Mouse (Mus musculus): ENCODE measurements at regions not wholly inside any gene's neighbourhood (a gene's known extent, or its start where the extent isn't known, plus 50 kb on each side); places are given as distances from the start of the nearest gene placed in this dataset.

DNA sequence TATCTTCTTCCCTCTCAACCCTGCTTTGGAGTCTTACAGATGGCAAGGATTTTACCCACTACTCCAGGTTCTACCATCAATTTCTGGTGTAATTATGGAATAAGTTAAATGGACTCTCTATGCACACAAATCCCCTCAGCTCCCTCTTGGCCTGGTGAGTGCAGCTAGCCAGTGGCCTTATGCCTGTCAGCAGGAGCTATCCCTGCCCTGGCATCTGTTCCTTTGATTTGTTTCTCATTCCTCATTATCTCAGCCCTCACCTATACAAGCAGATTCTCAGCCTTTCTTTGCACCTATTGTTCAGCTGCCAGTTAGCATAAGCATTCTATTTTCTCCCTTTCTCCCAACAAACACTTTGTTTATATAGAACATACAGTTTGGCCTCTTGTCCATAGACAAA is 150.3 kb downstream of the Rnf152 start:
- DNase-seq (ENCODE audit: low spot score), result no peak

DNA sequence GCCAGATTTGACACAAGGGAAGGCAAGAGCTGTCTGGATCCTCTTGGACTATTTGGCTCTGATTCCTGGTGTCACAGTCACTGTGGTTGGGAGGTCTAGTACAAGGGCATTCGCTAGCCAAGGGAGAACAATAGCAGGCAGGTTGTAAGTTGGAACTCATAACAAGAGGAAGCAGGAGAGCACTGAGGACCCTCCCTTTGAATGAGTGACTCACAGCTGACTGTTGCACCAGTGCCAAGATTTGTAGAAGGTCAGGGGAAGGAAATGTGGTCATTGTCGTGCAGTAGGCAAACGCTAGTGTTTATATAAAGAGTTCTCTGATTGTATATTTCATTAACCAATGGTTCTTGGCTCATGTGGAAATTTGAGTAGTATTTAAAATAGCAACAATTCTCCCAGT is 157.2 kb downstream of the Rnf152 start:
- no peak for DNase-seq (ENCODE audit: low spot score)

DNA sequence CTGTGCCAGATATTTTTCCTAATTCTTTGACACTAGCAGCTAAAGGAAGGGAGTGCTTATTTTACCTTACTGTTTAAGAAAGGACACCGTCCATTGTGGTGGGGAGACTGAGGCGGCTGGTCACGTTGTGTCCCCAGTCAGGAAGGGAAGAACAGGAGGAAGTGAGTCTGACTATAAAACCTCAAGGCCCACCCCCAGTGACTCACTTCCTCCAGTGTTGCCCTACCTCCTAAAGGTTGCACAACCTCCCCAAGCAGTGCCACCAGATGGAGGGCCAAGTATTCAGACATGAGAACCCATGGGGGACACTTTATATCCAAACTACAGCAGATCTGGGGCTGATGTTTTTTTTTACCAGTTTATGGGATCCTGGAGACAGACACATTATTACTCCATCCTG is 165.4 kb downstream of the Rnf152 start:
- no peak for DNase-seq (ENCODE audit: low spot score)

DNA sequence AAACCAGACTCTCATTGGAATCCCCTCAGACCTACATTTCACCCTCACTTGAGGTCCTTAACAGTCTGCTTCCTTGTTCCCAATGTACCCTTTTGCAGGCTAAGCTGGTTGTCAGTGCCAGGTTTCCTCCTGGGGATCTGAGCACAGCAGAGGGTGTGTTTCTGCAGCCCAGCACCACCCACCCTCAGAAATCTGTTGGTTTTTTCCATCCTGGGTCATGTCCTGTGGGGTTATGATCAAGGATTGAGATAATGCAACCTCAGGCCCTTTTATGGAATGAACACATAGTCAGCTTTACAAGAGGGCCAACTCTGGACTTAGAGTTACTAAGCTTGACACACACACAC is 167.6 kb downstream of the Rnf152 start:
- DNase-seq (ENCODE audit: low spot score), result no peak

DNA sequence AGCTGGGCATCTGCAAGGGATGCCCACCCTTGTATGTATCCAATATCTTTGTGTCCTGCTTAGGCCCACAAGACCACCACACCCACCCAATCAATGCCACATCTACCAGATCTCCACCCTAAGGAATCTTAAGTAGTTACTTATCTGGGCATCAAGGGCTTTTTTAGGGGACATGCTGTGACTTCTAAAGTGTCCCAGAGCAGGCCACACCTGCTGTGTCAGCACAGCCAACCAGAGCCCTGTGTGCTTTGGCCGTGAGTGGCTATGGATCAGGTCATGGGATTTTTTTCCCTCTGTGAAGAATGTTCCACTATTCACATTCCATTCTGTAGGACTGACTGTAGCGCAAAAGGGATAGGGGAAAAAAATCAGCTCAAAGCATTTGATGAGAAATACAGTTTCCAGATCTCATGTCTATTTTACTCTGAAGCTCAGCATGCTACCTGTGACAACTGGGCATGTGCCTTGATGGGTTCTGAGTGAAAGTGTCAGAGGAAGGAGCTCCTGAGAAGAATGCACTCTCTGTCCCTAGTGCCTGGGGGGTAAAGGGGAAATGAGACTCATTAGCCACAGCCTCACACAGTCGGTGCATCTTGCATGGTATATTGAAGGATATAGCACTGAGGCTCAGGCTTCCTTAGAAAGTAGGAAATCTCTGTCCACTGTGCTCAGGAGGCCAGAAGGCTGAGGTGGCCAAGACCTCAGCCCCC is 168.1 kb downstream of the Rnf152 start:
- no peak for DNase-seq (ENCODE audit: low spot score)

DNA sequence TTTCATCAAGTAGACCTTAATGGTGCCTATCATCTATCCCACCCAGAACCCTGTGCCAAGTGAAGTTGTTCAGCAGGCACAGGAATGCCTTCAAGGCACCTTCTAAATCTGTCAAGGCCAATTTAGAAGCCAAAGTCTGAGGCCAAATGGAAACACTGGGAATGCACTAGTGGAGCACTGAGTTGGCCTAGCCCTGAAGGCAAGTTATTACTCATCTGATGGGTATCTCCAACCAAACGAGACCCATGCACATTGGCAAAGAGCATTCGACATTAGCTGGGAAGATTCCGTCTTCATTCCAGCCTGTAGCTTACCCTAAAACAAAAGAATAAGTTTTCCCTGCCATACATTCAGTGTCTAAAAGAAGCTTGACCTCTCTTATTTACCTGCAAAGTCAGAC is 172.0 kb downstream of the Rnf152 start:
- DNase-seq (ENCODE audit: low spot score), result no peak

DNA sequence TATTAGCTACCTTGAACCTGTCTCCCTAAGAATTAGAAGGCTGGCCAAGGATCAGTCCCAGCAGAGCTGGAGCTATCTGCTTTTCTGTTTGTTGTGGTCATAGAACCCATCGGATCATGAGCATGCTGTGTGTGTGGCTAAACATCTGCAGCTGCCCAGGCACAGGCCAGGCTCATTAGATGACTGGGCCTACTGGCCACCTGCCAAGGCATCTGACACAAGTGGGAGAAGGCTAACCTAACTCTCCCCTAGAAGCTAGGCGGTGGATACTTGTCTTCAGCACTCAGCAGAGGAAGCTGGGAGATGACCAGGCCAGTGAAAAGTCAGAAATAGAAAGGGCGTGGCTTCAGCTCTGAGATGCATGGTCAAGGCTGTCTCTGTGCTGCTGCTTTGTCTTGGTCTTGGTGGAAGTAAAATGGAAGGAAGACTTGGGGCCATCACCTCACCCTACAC is 177.1 kb downstream of the Rnf152 start:
- DNase-seq (ENCODE audit: low spot score), result no peak

DNA sequence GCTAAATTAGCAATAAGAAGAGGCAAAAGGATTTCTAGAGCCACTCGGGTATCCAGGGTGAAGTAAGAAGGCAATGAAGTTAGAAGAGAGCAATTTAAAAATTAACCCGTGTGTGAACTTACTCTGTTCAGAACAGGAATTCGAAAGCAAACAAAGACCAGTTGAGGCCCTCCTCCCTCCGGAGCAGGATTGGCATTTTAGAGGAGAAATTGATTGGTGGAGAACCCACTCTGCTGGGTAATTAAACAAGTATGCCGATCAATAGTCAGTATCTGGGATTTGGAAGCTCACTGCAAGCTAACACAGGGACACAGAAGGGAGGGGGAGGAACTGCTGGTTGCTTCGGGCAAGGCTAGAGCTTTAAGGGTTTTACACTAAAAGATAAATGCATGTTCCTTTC is 177.7 kb downstream of the Rnf152 start:
- peak; percentile 19 for DNase-seq (ENCODE audit: low spot score)

DNA sequence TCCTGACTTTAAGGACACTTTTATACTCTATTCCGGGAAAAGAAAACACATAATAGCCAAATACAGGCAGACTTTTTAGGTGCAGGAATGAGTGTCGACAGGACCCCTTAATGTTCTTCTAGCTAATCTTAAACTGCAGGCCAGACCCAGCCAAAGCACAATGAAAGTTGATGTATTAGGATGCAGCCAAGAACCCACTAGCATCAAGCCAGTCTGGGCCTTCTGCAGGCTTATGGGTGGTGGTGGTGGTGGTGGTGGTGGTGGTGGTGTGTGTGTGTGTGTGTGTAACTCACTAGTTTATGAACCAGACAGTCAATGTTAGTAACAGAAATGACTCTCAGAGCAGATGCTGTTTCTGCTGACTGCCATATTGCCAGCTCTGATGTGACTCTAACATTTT is 178.6 kb downstream of the Rnf152 start:
- no peak for DNase-seq (ENCODE audit: low spot score)

DNA sequence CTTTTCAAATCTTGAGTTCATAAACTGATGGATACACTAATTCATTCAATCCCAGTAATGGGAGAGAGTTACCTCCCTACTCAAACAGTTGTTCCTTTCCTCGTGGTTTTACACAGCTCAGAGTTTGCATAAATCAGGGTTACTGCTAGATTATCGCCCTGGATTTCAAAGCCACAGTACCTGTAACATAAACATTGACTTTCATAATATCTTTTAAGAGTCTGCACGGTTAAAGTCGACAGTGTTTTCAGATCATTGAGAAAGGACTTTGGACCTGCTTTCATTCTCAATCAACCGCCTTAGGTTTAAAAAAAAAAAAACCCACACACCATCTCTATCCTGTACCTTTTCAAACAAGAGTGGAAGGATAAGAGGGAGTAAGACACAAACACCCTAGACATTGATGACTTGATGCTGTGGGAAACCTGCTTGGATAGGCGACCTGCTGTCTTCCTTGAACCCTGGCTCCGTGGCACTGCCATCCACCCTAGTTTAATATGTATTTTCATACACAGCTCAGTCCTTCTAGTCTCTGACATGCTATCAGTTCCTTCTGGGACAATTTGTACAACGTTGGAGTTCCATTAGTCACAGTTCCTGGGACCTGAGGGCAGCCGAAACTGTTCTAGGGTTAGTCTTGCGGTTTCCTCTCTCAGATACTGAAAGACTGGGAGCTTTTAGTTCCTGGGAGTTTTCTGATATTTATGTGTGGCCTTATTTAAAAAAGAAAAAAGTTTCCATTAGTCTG is 179.3 kb downstream of the Rnf152 start:
- DNase-seq (ENCODE audit: low spot score), result no peak

DNA sequence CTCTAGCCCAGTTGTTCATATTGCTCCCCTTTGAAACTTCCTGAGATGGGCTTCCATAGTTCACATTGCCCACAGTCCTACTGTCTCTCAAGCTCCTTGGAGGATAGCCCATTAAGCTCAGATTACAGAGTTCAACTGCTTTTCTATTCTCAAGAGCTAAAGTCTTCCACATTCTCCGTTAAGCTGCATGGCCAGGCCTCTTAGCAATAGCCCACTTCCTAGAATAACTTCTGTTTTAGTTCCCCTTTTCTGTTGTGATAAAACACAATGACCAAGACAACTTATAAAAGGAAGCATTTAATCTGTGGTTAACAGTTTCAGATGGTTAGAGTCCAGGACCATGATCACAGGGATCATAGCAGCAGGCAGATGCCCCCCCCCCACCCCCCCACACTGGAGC is 185.5 kb downstream of the Rnf152 start:
- DNase-seq (ENCODE audit: low spot score), result no peak

DNA sequence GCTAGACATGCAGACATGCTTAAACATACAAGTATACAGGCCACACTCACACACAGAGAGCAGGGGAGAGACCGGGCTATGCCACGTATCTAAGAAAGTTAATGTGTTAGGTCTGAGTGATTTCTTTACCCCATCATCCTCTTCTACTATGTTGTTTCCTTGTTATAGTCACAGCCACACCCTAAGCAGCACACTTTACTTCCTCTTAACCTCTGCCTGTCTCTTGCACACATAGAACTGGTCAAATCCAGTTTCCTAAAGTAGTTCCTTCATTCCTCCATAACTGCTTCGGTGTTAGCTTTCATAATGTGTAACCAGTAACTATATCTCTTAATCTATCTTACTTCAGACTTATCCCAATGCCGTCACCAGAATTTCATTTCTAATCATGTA is 186.4 kb downstream of the Rnf152 start:
- DNase-seq (ENCODE audit: low spot score), result no peak

DNA sequence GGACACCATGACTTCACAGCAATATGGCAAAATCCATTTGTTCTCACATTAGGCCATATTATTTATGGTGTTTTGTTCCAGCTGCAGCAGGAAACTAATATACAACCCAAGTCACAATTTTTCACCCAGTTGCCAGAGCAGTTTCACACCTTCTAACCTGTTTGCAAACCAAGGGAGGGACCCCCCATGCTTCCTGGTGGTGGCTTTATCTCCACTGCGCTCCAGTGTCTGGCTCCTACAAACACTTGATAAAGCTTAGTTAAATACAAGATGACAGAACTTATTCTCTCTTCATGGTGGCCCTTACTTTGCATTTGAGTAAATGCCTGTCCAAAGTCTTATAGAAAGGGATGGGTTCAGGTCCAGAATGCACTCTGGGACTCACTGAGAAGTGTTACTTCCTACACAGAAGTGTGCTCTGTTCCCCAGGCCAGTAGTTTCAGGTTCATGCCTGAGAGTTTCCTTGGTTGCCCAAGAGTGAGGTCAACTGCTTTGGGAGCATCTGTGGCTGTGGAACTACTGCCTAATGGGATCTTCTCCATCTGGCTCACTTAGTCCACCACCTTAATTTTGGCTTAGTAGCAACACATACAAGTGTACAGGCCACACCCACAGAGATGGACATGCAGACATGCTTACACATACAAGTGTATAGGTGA is 186.9 kb downstream of the Rnf152 start:
- DNase-seq (ENCODE audit: low spot score), result no peak

DNA sequence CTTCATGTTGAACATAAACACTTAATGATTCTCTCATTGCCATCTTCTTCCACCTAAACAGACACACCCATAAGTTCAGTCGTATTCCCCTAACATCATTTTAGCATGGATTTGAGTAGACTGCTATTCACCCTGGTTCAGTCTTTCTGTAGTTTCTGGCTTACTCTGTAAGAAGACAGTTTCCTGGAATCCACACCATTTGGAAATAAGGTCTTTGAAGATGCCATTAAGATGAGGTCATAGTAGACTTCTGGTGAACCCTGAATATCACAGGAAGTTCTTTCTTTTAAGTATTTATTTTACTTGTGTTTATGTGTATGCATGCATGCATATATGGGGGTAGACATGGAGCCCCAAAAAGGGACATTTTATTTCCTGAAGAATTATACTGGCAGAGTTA is 187.7 kb downstream of the Rnf152 start:
- no peak for DNase-seq (ENCODE audit: low spot score)

DNA sequence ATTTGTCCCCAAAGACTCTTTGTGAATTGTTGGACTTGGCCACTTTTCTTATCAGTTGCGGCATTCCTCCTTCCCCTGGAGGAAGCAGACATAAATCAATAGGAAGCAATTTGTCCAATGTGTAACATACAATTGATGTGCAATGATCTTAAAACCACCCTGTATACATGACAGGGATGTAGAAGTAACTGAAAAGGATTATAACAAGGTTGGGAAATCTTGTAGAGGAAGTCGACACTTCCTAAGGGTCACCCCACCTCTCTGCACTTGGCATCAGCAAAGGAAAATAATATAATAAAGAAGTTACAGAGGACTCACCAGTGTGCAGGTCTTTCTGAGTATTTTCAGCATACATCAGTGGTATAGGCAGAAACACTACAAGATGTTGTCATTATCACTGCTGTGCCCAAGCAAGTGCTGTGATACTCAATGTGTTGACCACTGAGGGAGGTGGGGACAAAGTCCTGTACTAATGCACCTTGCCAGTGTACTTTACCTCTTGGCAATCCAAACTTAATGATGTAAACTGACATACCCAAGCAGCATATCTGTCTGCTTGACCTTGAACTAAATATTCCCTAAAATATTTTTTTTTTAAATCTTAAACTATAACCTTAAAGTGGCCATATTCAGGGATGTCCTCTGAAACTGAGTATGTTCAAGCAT is 198.9 kb downstream of the Rnf152 start:
- no peak for DNase-seq (ENCODE audit: low spot score)

DNA sequence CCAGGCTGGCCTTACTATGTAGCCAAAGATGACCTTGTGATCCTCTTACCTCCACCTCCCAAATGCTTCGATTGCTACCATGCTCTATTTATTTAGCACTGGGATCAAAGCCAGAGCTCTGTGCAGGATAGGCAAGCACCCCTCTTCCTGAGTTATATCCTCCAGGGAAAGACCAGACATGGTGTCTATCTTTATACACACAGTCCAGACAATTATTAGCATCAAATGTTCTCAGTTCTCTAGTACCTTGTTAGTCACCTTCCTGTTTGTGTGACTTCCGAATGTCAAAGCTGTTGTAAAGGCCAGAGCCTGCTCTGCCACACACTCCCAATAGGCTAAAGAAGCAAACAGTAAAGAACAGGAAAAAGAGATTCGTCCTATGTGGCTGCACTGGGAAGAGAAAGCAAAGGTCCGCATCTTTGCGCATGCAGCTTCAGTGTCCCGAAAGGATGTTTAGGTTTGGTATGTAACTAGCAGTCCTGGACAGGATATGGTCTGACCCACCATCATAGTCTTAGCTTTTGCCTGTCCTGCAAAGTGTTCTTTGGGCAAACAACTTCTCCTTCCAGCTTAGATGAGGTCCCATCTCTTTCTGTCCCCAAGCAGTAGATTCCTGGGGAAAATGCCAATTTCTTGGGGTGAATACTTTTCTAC is 204.2 kb downstream of the Rnf152 start:
- DNase-seq (ENCODE audit: low spot score), result no peak

DNA sequence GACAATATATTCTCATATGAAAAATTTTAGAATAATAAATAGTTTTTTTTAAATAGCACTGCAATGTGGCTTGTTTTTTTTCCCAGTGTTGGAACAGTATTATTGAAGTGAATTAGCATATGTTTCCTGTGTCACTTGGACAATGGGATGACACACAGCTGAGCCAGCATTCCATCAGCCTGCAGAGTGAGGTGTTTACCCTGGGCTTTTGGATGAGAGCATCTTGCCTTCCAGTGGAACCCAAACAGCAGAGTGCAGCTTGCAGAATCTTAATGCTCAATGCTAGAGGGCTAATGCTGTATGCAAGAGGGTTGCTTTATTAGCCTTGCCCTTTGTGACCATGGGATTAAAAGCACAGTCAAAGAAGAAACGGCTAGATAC is 205.1 kb downstream of the Rnf152 start:
- DNase-seq (ENCODE audit: low spot score), result no peak

DNA sequence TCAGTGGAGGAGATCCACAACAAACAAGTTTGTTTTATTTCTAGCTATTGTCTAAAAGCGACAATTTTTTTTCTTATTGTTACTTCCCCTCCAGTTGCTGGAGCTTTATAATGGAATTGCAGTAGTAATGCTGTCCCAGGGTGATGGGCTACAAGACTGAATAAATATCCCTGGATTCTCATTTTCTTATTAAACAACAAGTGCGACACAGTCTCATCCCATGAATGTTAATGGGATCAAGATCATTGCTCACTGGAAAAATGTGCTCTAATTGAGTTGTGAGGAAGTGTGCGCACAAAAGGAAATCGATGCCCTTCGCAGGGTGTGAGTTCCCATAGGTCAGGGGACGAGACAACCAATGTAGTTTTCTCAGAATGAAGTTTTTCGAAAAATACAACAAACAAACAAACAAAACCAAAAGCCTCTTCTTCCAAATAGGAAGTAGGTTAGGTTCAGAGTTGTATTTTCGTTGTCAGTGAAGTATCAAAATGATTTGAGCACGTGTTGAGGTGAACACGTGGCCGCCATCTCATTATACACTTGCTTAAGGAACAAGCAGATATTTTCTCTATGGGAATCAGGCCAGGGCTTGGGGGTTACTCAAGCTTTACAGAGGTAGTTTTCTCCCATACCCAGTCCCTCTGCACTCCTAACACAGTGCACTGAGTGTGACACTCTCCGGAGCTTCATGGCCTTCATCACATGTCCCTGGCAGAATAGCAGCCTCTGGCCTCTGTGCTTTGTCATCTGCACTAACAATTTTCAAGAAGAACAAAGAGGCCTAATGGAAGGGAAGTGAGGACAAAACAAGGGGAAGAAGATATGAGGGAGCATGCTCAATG is 205.7 kb downstream of the Rnf152 start:
- no peak for DNase-seq (ENCODE audit: low spot score)

DNA sequence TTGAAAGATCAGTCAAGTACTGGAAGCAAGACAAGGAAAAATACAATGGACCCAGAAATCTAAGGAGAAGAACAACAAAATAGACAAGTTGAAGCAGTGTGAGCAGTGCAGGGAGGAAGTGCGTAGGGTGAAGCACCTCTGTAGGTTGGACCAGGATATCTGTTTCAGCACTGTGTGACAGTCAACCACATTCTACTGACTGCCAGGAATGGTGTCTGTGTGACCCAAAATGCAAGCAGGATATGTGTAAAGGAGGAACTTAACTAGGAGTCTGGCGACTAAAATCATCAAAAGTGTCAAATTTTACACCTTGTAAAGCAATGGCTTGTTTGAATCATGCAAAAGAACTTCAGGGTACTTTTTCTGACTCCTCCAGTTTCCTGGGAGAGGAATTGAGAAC is 207.7 kb downstream of the Rnf152 start:
- no peak for DNase-seq (ENCODE audit: low spot score)

DNA sequence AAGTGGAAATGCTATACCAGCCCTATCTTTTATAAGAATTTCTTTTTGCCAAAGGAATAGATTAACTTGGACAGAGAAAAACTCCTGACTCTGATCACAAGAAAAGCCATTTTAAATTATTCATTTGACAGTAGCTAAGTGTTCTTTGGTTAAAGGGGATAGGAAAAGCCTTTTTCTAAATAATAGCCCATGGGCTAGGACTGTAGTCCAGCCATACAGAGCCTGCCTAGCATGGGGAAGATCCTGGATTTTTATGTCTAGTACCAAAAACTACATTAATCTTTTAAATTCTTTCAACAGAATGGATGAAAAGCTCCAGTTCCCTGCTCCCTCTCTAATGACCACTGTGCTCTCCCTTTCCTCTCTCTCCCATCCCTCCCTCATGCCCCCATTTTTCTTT is 208.5 kb downstream of the Rnf152 start:
- no peak for DNase-seq (ENCODE audit: low spot score)

DNA sequence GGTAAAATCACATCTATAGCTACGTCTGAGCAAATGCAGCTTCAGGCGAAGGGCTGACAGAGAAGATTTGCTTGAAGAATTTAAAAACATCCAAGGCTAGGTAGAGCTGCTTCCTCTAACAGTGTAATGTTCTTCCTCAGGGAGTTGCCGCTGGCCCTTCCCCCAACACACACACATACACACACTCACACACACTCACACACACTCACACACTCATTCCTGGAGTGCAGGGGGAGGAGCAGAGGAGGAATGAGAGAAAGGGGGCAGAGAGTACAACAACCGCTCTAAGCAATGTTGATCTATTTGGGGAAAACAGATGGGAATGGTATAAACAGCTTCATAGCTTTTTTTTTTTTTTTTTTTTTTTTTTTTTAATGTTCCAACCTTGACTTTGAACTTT is 232.6 kb downstream of the Rnf152 start:
- DNase-seq (ENCODE audit: low spot score), result no peak

DNA sequence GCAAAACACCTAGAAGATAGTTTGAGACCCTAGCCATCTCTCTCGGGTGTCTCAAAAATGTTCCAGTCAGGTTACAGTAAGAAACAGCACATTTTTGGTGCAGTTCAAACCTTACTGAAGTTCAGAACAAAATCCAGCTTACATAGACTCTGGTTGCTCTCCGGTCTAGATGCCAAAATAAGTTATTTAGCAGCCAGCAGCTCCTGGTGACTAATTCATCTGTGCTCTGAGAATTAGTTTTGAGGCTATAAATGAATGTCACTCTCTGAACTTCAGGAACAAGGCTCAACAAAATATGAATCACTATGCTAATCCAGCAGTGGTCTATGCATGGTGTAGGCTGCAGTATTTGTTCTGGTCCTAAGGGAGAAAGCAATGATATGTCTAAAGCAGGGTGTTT is 238.6 kb downstream of the Rnf152 start:
- no peak for DNase-seq (ENCODE audit: low spot score)

Measured in embryo, embryonic 10 days (tissue).